Mouse (Mus musculus) urinary bladder, adult 2 months (tissue): ENCODE data around the gene Tcf7l2. TPM values are rescaled to one million over a fixed set of nuclear protein-coding genes. Genes with fewer than 3 reads are reported as not detected.

ENCODE experiments used
- DNase-seq: peaks from one replicate; pipeline ENCODE4 v3.0.0; 2022; ENCODE audit warnings: low spot score
- polyA plus RNA-seq: library from polyadenylated mRNA; depleted of rRNA; stranded (reverse); fragments of >200 nt; gene quantifications from 2 replicates; pipeline ENCODE4 v1.2.3, GENCODE M21; 2012

Gene Tcf7l2
- polyA plus RNA-seq, 1 experiment = 15.7 TPM

DNA sequence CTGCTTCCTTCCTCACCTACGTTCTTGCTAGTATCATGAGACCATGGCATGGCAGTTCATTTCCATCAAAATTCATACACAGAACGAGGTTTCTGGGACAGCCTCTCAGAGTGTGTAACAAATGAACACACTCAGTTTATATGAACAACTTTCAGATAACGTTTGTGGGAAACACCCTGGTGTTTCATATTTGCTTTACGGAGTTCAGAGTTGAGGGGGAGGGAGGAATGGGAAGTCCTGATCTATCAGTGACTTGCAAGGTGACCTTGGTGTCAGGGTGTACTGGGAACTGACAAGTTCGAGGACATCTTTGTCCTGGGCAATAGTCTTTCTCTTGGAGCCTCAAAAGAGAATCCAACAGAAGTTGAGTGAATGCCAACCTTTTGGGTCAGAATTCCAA, 197.5 kb downstream of the Tcf7l2 start:
- DNase-seq = no peak

DNA sequence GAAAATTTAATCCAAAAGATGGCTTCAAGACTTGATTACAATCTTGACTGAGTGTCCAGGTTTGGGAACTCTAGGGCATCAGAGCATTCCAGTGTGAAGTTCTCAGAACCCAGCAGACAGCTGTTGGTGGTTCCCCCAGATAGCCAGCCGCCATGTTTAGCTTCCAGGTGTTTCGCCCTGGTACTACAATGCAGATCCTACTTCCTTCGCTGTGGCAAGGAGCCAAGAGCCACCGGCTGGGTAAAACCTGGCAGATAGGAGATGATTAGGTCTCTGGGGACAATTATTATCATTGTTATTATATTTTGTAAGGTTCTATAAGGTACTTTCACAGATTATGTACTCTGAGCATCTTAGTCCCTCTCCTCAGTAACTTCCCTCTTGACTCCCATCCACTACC, 198.1 kb downstream of the Tcf7l2 start:
- no peak for DNase-seq

DNA sequence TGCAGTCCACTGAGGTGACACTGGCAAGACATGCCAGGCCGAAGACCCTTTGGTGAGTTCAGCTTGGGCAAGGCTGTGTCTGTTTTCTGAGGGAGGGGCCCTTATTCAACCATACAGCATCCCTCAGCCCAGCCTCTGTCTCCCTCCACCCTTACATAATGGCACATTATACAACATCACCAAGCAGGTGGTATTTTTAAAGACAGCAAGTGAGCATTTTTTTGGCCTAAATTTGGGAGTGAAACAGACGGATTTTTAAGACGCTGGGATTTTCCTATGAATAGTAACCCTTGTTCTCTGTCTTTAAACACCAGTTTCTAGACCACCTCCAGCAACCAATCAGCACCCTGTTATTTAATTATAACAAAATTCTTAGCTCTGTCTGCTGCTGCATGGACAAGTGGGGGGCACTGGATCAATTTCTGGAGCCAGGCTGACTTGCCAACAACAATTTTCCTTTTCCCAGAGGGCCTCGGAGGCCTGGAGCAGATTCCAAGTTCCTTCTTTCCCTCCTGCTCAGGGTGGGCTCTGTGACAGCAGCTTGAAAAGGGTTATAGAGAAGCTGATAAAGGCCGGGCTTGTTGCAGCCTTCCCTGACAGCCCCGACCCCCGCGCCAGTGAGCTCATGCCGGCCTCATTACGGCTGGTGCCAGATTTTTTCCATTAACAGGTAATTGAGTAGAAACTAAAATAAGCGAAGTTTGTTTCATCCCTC, 199.1 kb downstream of the Tcf7l2 start:
- no peak for DNase-seq

- no peak for DNase-seq
Measured at GRCm38 (mm10) chr19:55941253-55942125, 199.9 kb downstream of the Tcf7l2 start.

DNA sequence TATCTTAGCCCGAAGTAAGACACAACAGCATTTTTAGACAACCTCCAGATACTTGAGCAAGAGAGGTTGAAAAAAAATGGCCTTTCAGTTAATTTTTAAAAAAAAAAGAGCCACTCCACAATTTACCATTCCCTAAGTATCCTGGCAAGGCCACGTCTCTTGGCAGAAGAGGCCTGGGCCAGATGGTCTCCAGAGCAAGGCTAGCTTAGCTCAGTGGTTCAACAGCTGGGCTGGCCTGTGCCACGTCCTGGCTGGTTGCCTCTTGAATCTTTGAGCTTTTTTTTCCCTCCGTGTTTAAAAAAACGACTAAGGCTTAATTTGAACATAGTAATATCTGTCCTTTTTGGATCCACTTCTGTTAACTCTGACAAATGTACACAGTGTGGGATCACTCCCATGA, 209.8 kb downstream of the Tcf7l2 start:
- no peak for DNase-seq

DNA sequence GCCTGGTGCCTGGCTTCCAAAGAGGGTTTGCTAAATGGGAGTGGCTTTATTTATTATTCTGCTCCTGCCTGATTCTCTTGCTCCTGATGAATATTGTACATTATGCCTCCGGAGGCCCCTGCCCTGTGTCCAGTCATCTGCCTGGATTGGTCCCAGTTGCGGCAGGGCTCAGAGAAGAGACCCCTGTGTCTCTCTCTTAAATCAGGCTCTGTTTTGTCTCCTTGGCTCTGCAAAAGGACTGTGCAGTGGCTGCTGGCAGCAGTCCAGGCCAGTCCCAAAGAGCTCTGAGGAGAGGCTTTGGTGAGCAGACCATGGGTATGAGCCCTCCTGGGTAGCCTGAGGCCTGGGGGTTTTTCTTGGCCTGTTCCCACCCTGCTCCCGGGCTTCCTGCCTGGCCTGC, 211.6 kb downstream of the Tcf7l2 start:
- DNase-seq = no peak

GRCm38 (mm10) chr19:55955126-55955525, 213.5 kb downstream of the Tcf7l2 start:
- DNase-seq = no peak

DNA sequence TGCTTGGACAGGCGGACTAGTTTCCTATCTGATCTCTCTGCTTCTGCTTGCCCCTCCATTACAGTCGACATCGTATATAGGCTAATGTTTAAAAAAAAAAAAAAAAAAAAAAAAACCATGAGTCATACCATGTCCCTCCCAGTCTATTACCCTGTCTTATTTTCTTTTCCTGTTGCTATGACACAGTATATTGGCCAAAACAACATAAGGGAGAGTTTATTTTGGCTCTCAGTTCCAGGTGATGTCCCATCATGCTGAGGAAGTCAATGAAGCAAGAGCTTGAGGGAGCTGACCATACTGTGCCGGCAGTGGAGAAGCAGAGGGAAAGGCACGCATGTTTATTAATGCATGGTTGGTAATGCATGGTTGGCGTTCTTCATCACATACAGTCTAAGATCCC, 215.1 kb downstream of the Tcf7l2 start:
- no peak for DNase-seq

DNA sequence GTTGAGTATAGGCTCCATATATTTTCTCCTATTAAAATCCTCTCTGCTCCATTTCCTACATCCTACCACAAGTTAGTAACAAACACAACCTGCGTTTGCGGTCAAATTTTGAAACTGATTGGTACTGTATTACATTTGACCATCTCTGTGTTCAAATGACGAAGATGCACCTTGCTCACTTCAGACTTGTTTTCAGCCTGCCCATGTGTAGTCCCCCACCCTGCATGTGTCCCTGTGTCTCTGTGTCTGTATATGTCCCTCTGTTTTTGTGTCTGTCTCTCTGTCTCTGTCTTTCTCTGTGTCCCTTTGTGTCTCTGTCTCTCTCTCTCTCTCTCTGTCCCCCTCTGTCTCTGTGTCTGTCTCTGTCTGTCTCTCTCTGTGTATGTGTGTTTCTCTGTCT, 222.8 kb downstream of the Tcf7l2 start:
- DNase-seq = no peak

GRCm38 (mm10) chr19:55966066-55966465, 224.4 kb downstream of the Tcf7l2 start:
- no peak for DNase-seq

DNA sequence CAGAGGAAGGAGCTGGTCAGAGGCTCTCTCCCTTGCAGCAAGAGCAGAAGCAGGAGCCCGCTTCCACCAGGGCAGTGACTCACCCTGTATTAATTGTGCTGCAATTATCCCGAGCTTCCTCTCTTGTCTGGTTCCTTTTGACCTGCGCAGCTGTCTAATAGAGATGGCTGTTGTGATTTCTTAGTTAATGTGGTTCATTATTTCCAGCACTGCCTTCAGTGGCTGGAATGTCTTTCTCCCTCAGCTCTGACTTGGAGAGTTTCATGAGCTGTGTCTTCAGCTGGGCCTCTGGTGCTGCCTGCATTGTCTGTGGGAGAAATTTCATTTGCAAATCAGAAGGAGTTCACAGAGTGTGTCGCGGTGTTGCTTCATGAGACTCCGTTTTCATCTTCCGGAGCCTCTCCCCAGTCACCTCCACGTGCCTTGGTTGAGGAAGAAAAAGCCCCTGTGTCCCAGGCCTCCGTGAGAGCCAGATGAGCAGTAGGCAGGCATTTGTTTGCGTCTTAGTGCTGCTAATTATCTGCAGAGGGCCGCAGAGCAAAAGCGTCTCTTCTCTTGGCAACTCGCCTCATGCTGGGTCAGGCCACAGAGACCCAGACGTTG, 228.4 kb downstream of the Tcf7l2 start:
- no peak for DNase-seq

DNA sequence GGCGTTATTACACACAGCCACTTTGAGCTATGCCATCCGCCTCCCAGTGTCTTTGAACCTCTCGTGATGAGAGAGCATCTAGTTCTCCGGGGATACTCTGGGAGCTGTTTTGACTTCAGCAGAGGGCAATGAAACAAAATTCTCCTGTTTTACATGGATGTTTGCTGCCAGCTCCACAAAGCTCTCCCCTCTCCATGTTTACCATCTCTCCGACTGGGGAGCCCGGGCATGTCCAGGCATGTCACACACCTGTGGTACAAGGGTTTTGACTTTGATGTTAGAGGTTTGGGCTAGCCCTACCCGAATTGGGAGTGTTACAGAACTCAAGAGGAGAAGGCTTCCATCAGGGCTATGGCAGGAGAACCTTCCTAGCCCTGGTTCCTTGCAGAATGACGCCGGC, 234.5 kb downstream of the Tcf7l2 start:
- DNase-seq = no peak
